Comparison of ENCODE assay signal across 20 mouse cellular contexts in genomic region chr9:64531935-64532334, GRCm38 (mm10).
DNase-seq lines count a peak whose midpoint lies in the region; ATAC-seq and TF ChIP-seq lines count a peak whose summit lies in the region.
"Had no signal": no experiment of that assay in that cellular context is flagged by ENCODE, and none has a peak within 500 bp of the region (broad histone marks: within the 10 kb centered on the region; RNA-seq: fewer than 3 reads in every experiment).

No protein-coding gene starts in this region.

- 65% methylated on average over 3 of the region's 3 CpGs for WGBS in embryonic facial prominence, embryonic 14.5 days

- intact Hi-C loops in heart, postnatal 14 days (cut with DNase I): no loop called here

- TF ChIP-seq CTCF in C2C12 (IDR thresholded peaks at IDR 0.05; ENCODE audit: control insufficient read depth, insufficient read depth, insufficient read length): no peak

- no peak for ATAC-seq in embryonic facial prominence, embryonic 14.5 days (ENCODE audit: low read depth)
- ATAC-seq in erythroid progenitor cell, adult 5-6 weeks (replicated peaks; ENCODE audit: low FRiP score, poor library complexity, severe bottlenecking): no peak
- ATAC-seq: forebrain, embryonic 15.5 days; inflammation-experienced regulatory T-cells, adult 6 months; midbrain, embryonic 15.5 days had no signal

- no peak overlapping the region for H3K4me3 ChIP-seq in C2C12 (ENCODE audit: insufficient read depth, poor library complexity, severe bottlenecking)
- no peak overlapping the region for H3K4me3 ChIP-seq in embryonic facial prominence, embryonic 14.5 days (ENCODE audit: low read depth, low read length)
- H3K4me3 ChIP-seq: forebrain, embryonic 15.5 days; limb, embryonic 15.5 days; midbrain, embryonic 15.5 days had no signal

- no peak overlapping the region for H3K4me2 ChIP-seq in embryonic facial prominence, embryonic 14.5 days (ENCODE audit: low read depth, low read length)
- H3K4me2 ChIP-seq: forebrain, embryonic 15.5 days; limb, embryonic 15.5 days; midbrain, embryonic 15.5 days had no signal

- no peak overlapping the region for H3K9ac ChIP-seq in embryonic facial prominence, embryonic 14.5 days (ENCODE audit: low read depth, low read length)
- H3K9ac ChIP-seq: forebrain, embryonic 15.5 days; limb, embryonic 15.5 days; midbrain, embryonic 15.5 days had no signal

- H3K27ac ChIP-seq in embryonic facial prominence, embryonic 14.5 days (replicated peaks; ENCODE audit: low read depth, low read length): no peak overlapping the region
- H3K27ac ChIP-seq: forebrain, embryonic 15.5 days; limb, embryonic 15.5 days; midbrain, embryonic 15.5 days had no signal

- no peaks in the 10 kb centered on the region for H3K4me1 ChIP-seq in embryonic facial prominence, embryonic 14.5 days (ENCODE audit: control insufficient read depth, insufficient read depth, low read length)

- no peaks in the 10 kb centered on the region for H3K36me3 ChIP-seq in C2C12 (ENCODE audit: control insufficient read depth, insufficient read depth)
- no peaks in the 10 kb centered on the region for H3K36me3 ChIP-seq in embryonic facial prominence, embryonic 14.5 days (ENCODE audit: control insufficient read depth, insufficient read depth, low read length)
- H3K36me3 ChIP-seq: forebrain, embryonic 15.5 days; limb, embryonic 15.5 days; midbrain, embryonic 15.5 days had no signal

- DNase-seq in heart, adult 18-20 months: peak; percentile 5 to 10
- DNase-seq in heart, postnatal 14 days: no peak
- peak; percentile 27 to 30 for DNase-seq in kidney, postnatal 4 days
- DNase-seq in kidney, postnatal 25 days: no peak
- DNase-seq in embryonic facial prominence, embryonic 14.5 days (ENCODE audit: low spot score): peak; percentile 42
- DNase-seq in gastrocnemius, adult 18-20 months (ENCODE audit: low spot score): no peak
- DNase-seq: adrenal gland, adult 2 months; cerebellum, adult 8-10 months; kidney, adult 9 months; layer of hippocampus, postnatal 36 days; lung, postnatal 10 days; right cerebral cortex, postnatal 14 days; spleen, adult 18-20 months had no signal

- no peaks in the 10 kb centered on the region for H3K79me2 ChIP-seq in C2C12 (ENCODE audit: control insufficient read depth, insufficient read depth)

- peaks cover 25% of the 10 kb centered on the region for H3K27me3 ChIP-seq in C2C12 (ENCODE audit: control insufficient read depth, insufficient read depth, insufficient read length)
- no peaks in the 10 kb centered on the region for H3K27me3 ChIP-seq in embryonic facial prominence, embryonic 14.5 days (replicated peaks; ENCODE audit: control insufficient read depth, insufficient read depth, low read length)
- H3K27me3 ChIP-seq: CH12.LX; forebrain, embryonic 15.5 days; limb, embryonic 15.5 days; midbrain, embryonic 15.5 days had no signal

- no peaks in the 10 kb centered on the region for H3K9me3 ChIP-seq in embryonic facial prominence, embryonic 14.5 days (ENCODE audit: control insufficient read depth, low read length)
- H3K9me3 ChIP-seq: forebrain, embryonic 15.5 days; limb, embryonic 15.5 days; midbrain, embryonic 15.5 days had no signal

- H3K79me3 ChIP-seq in C2C12 (ENCODE audit: low read depth): no peaks in the 10 kb centered on the region

- no peak overlapping the region for H3ac ChIP-seq in C2C12 (ENCODE audit: control insufficient read depth, insufficient read length, low read depth)

TF ChIP-seq in C2C12, 6 proteins besides CTCF, POLR2A, EP300 and RAD21:
- TF ChIP-seq FOSL1 (IDR thresholded peaks at IDR 0.05; ENCODE audit: insufficient read depth, low read length, poor library complexity, severe bottlenecking): no peak
- TF ChIP-seq MAX (IDR thresholded peaks at IDR 0.05): no peak
- no peak for TF ChIP-seq CEBPB (IDR thresholded peaks at IDR 0.05; ENCODE audit: low read depth)
- peak; percentile 41 for TF ChIP-seq USF1 (IDR thresholded peaks at IDR 0.05; ENCODE audit: low read depth)
TF ChIP-seq in C2C12: peak in this region for 1.

Comparison
In these comparisons a context has a peak if more than half of its experiments do, and no peak if none do; other contexts are left out.
1. DNase-seq: peak in heart, adult 18-20 months (2 of 2), kidney, postnatal 4 days (2 of 2) and embryonic facial prominence, embryonic 14.5 days (single experiment); none in heart, postnatal 14 days (0 of 2), kidney, postnatal 25 days (0 of 2) and gastrocnemius, adult 18-20 months (single experiment).